Mouse (Mus musculus): ENCODE measurements around the gene Rpl10a. TPM values are rescaled to one million over a fixed set of nuclear protein-coding genes. Genes with fewer than 3 reads are reported as not detected.
"Not testable (repeated sequence)": the region's sequence is repeated elsewhere in the genome, so short reads cannot be mapped to it uniquely, and the experiment has no call there.

Rpl10a gene
- polyA plus RNA-seq, 1 experiment from 2014 or later: 489 TPM

GRCm38 (mm10) chr17:28312232-28313211 is 15.7 kb upstream of the Rpl10a start:
- Histone ChIP-seq H3K27ac (replicated peaks) (peak overlapping the region; percentile 95), H3K4me3 (peak overlapping the region; percentile 94), H3K27me3 (ENCODE audit: low read depth, poor library complexity, severe bottlenecking) (no peaks in the 10 kb centered on the region), H3K9me3 (replicated peaks) (no peaks in the 10 kb centered on the region), H3K36me3 (peaks cover 24% of the 10 kb centered on the region), H3K4me1 (peaks cover 48% of the 10 kb centered on the region)
- no peak for DNase-seq (ENCODE audit: low spot score)
- WGBS: 28% methylated on average over 17 of the region's 17 CpGs

- Histone ChIP-seq H3K36me3 (peaks cover 32% of the 10 kb centered on the region), H3K27ac (replicated peaks) (peak within 1 kb of the TSS; percentile 95), H3K4me1 (peaks cover 46% of the 10 kb centered on the region), H3K27me3 (ENCODE audit: low read depth, poor library complexity, severe bottlenecking) (no peaks in the 10 kb centered on the region), H3K4me3 (peak within 1 kb of the TSS; percentile 94), H3K9me3 (replicated peaks) (no peaks in the 10 kb centered on the region)
- under 1% methylated on average over 69 of the region's 69 CpGs for WGBS
- peak; percentile 99 for DNase-seq (ENCODE audit: low spot score)
Observed at GRCm38 (mm10) chr17:28313212-28313879, 14.9 kb upstream of the Rpl10a start, which contains the start of gene Fance. Fance (plus strand) TSS chr17:28313519.

GRCm38 (mm10) chr17:28313880-28314225 is 14.4 kb upstream of the Rpl10a start:
- peak overlapping the region; percentile 94 for H3K4me3 ChIP-seq
- 4% methylated on average over 11 of the region's 11 CpGs for WGBS
- H3K4me1 ChIP-seq: peaks cover 42% of the 10 kb centered on the region
- H3K36me3 ChIP-seq: peaks cover 37% of the 10 kb centered on the region
- DNase-seq (ENCODE audit: low spot score): no peak
- H3K27ac ChIP-seq (replicated peaks): peak overlapping the region; percentile 95
- H3K9me3 ChIP-seq (replicated peaks): no peaks in the 10 kb centered on the region
- H3K27me3 ChIP-seq (ENCODE audit: low read depth, poor library complexity, severe bottlenecking): no peaks in the 10 kb centered on the region

GRCm38 (mm10) chr17:28315611-28316160 is 12.6 kb upstream of the Rpl10a start:
- WGBS: 89% methylated on average over 20 of the region's 20 CpGs
- H3K27ac ChIP-seq (replicated peaks): no peak overlapping the region

GRCm38 (mm10) chr17:28316476-28316875 is 11.8 kb upstream of the Rpl10a start:
- no peaks in the 10 kb centered on the region for H3K9me3 ChIP-seq (replicated peaks)
- H3K27me3 ChIP-seq (ENCODE audit: low read depth, poor library complexity, severe bottlenecking): no peaks in the 10 kb centered on the region
- DNase-seq (ENCODE audit: low spot score): no peak
- peaks cover 60% of the 10 kb centered on the region for H3K36me3 ChIP-seq
- peaks cover 42% of the 10 kb centered on the region for H3K4me1 ChIP-seq
- WGBS: 93% methylated on average over 9 of the region's 9 CpGs
- no peak overlapping the region; the same call in 1 of the 2 replicates for H3K4me3 ChIP-seq
- no peak overlapping the region for H3K27ac ChIP-seq (replicated peaks)

More at GRCm38 (mm10) chr17:28315611-28316160, 12.6 kb upstream of the Rpl10a start:
- Histone ChIP-seq H3K4me3 (no peak overlapping the region), H3K9me3 (replicated peaks) (no peaks in the 10 kb centered on the region), H3K4me1 (peaks cover 42% of the 10 kb centered on the region), H3K27me3 (ENCODE audit: low read depth, poor library complexity, severe bottlenecking) (no peaks in the 10 kb centered on the region), H3K36me3 (peaks cover 53% of the 10 kb centered on the region)
- no peak for DNase-seq (ENCODE audit: low spot score)

- Histone ChIP-seq H3K4me3 (no peak overlapping the region), H3K27me3 (ENCODE audit: low read depth, poor library complexity, severe bottlenecking) (no peaks in the 10 kb centered on the region), H3K27ac (replicated peaks) (no peak overlapping the region), H3K36me3 (peaks cover 67% of the 10 kb centered on the region), H3K4me1 (peaks cover 42% of the 10 kb centered on the region), H3K9me3 (replicated peaks) (no peaks in the 10 kb centered on the region)
- WGBS: 49% methylated on average over 8 of the region's 8 CpGs
- DNase-seq (ENCODE audit: low spot score): no peak
Observed at GRCm38 (mm10) chr17:28317091-28317490, 11.2 kb upstream of the Rpl10a start.

- H3K36me3 ChIP-seq: peaks cover 73% of the 10 kb centered on the region
- DNase-seq (ENCODE audit: low spot score): no peak
Observed at GRCm38 (mm10) chr17:28317725-28318124, 10.5 kb upstream of the Rpl10a start.

GRCm38 (mm10) chr17:28321700-28322099 is 6.6 kb upstream of the Rpl10a start:
- Histone ChIP-seq H3K27ac (replicated peaks) (no peak overlapping the region), H3K9me3 (replicated peaks) (peaks cover 7% of the 10 kb centered on the region), H3K36me3 (peaks cover 94% of the 10 kb centered on the region), H3K4me3 (no peak overlapping the region), H3K4me1 (peaks cover 8% of the 10 kb centered on the region; the same call in 1 of the 2 replicates), H3K27me3 (ENCODE audit: low read depth, poor library complexity, severe bottlenecking) (no peaks in the 10 kb centered on the region)
- DNase-seq (ENCODE audit: low spot score): no peak
- 97% methylated on average over 4 of the region's 4 CpGs for WGBS

More at GRCm38 (mm10) chr17:28317725-28318124, 10.5 kb upstream of the Rpl10a start:
- 85% methylated on average over 9 of the region's 9 CpGs for WGBS
- no peaks in the 10 kb centered on the region for H3K27me3 ChIP-seq (ENCODE audit: low read depth, poor library complexity, severe bottlenecking)
- H3K9me3 ChIP-seq (replicated peaks): no peaks in the 10 kb centered on the region
- no peak overlapping the region for H3K27ac ChIP-seq (replicated peaks)
- no peak overlapping the region for H3K4me3 ChIP-seq
- peaks cover 39% of the 10 kb centered on the region for H3K4me1 ChIP-seq

- Histone ChIP-seq H3K4me3 (0 out of 2 replicates have a peak overlapping the region, but pooled peaks have one; percentile 11), H3K27ac (replicated peaks) (no peak overlapping the region), H3K9me3 (replicated peaks) (peaks cover 7% of the 10 kb centered on the region), H3K36me3 (peaks cover 77% of the 10 kb centered on the region), H3K27me3 (ENCODE audit: low read depth, poor library complexity, severe bottlenecking) (no peaks in the 10 kb centered on the region), H3K4me1 (peaks cover 15% of the 10 kb centered on the region)
- WGBS: 91% methylated on average over 8 of the region's 8 CpGs
- no peak for DNase-seq (ENCODE audit: low spot score)
Observed at GRCm38 (mm10) chr17:28323786-28324185, 4.5 kb upstream of the Rpl10a start.

GRCm38 (mm10) chr17:28324416-28324815 is 3.9 kb upstream of the Rpl10a start:
- H3K27ac ChIP-seq (replicated peaks): not testable (repeated sequence)
- H3K36me3 ChIP-seq: peaks cover 77% of the 10 kb centered on the region

GRCm38 (mm10) chr17:28325751-28326150 is 2.5 kb upstream of the Rpl10a start:
- 88% methylated on average over 8 of the region's 8 CpGs for WGBS
- Histone ChIP-seq H3K9me3 (replicated peaks) (peaks cover 7% of the 10 kb centered on the region), H3K27me3 (ENCODE audit: low read depth, poor library complexity, severe bottlenecking) (no peaks in the 10 kb centered on the region), H3K4me1 (peaks cover 31% of the 10 kb centered on the region), H3K27ac (replicated peaks) (no peak overlapping the region), H3K4me3 (no peak overlapping the region), H3K36me3 (peaks cover 80% of the 10 kb centered on the region)
- DNase-seq (ENCODE audit: low spot score): no peak

More at GRCm38 (mm10) chr17:28324416-28324815, 3.9 kb upstream of the Rpl10a start:
- WGBS: 92% methylated on average over 7 of the region's 7 CpGs
- peaks cover 20% of the 10 kb centered on the region for H3K4me1 ChIP-seq
- DNase-seq (ENCODE audit: low spot score); H3K27me3 ChIP-seq (ENCODE audit: low read depth, poor library complexity, severe bottlenecking); H3K9me3 ChIP-seq (replicated peaks); H3K4me3 ChIP-seq: not testable (repeated sequence)

GRCm38 (mm10) chr17:28326951-28327350 is 1.3 kb upstream of the Rpl10a start:
- Histone ChIP-seq H3K4me3 (no peak overlapping the region), H3K27ac (replicated peaks) (peak overlapping the region; percentile 97)
- 83% methylated on average over 3 of the region's 3 CpGs for WGBS

More at GRCm38 (mm10) chr17:28326951-28327350, 1.3 kb upstream of the Rpl10a start:
- Histone ChIP-seq H3K9me3 (replicated peaks) (peaks cover 7% of the 10 kb centered on the region), H3K4me1 (peaks cover 37% of the 10 kb centered on the region), H3K36me3 (peaks cover 80% of the 10 kb centered on the region), H3K27me3 (ENCODE audit: low read depth, poor library complexity, severe bottlenecking) (no peaks in the 10 kb centered on the region)
- DNase-seq (ENCODE audit: low spot score): no peak
